Mouse (Mus musculus) ovary, postnatal 14 days (tissue): Measurements from ENCODE around the gene Htt.

Experiments
- DNase-seq: peaks from one replicate; pipeline ENCODE4 v3.0.0; 2022; ENCODE audit warnings: low spot score

The Htt gene

GRCm38 (mm10) chr5:34931516-34932457 is 170.2 kb downstream of the Htt start:
- DNase-seq, result no peak

- DNase-seq, result no peak
These were observed 170.9 kb downstream of the Htt start for GRCm38 (mm10) chr5:34932458-34932806.

DNA sequence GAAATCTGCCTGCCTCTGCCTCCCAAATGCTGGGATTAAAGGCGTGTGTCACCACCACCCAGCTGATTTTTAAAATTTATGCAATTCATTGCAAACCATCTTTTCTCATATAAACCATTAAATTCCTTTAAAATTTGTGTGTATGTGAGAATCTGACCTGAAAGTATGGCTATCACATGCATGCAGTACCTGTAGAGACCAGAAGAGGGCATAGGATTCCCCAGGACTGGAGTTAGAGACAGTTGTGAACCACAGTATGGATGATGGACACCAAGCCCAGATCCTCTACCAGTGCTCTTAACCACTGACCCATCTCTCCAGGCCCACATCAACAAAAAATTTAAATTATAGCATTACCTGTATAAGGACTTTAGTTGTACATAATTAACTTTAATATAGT is 171.9 kb downstream of the Htt start:
- DNase-seq, result no peak

DNA sequence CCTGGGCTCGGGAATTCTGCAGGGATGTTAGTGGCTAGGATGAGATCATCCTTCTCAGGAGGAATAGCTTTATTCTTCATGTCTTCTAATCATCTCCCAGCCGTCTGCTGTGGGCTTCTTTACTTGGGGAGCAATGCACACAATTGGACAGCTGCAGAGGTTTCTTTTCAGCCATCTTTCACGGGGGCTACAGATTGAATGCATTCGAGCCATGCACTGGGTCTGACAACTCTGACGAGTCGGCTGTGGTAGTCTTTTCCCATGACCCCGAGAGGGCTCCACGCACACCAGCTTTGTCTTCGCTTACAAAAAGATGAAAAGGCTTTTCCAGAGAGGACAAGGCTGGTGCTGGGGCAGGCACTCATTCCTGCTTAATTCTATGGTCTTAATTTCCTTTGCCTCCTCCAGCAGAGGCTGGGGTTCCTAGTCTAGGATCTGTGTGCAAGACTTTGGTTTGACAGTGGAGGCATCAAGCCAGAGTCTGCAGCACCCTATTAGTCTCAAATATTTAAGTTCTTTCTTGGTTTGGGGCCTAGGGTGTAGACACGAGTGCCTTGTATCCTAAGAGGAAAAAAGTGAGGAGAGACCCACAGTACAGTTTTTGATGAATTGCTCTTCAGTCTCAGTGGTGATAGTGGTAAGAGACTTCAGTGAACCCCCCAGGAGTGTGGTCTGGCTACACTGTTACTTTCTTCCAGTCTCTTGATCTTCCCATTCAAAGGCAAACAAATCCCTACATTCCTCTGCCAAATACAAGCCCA is 180.3 kb downstream of the Htt start:
- no peak for DNase-seq

- no peak for DNase-seq
These were observed 181.9 kb downstream of the Htt start for GRCm38 (mm10) chr5:34943428-34943827.

GRCm38 (mm10) chr5:34948861-34949760 is 187.6 kb downstream of the Htt start, which contains the start of gene Rgs12:
TSS of gene Rgs12 (plus strand) at chr5:34949445.
- DNase-seq, result peak; percentile 68

DNA sequence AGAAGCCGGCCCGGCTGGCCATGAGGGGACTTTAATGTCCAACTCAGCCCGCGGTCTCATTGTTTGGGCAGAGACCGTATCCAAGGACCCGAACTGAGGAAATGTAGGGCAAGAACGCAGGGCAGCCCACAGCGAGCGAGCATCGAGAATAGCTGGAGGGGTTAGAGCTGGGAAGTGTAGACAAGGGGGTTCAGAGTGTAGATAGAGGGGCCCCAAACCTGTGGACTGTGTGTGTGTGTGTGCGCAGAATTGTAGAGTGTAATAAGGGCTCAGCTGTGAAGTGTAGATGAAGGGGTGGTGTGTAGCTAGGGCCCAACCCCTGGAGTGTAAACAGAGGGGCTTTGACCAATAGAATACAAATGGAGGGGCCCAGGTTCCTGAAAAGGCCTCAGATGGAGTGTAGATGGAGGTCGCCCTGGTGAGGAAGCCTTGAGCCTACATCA is 188.2 kb downstream of the Htt start:
- no peak for DNase-seq

- DNase-seq, result no peak
These were observed 189.1 kb downstream of the Htt start for GRCm38 (mm10) chr5:34950486-34951160.

- no peak for DNase-seq
These were observed 189.8 kb downstream of the Htt start for GRCm38 (mm10) chr5:34951161-34951834.

- DNase-seq, result no peak
These were observed 193.0 kb downstream of the Htt start for GRCm38 (mm10) chr5:34954508-34954907.

- DNase-seq, result no peak
These were observed 194.1 kb downstream of the Htt start for GRCm38 (mm10) chr5:34955630-34956029.

GRCm38 (mm10) chr5:34956151-34956550 is 194.6 kb downstream of the Htt start:
- DNase-seq, result no peak

- DNase-seq, result no peak
These were observed 195.5 kb downstream of the Htt start for GRCm38 (mm10) chr5:34957015-34957414.

- no peak for DNase-seq
These were observed 198.5 kb downstream of the Htt start for GRCm38 (mm10) chr5:34960021-34960420.
